Mouse (Mus musculus) liver (tissue): ENCODE data around the gene Rpe65.

Experiments used
- DNase-seq: peaks from one replicate; pipeline ENCODE4 v3.0.0-alpha.2; 2020; ENCODE audit warnings: mixed read lengths

Rpe65 gene

GRCm38 (mm10) chr3:159598875-159599274, at the start of gene Rpe65:
Gene Rpe65 (plus strand): TSS chr3:159599175.
- no peak for DNase-seq

GRCm38 (mm10) chr3:159550224-159550623, 48.8 kb upstream of the Rpe65 start:
- no peak for DNase-seq

- DNase-seq = no peak
Observed at GRCm38 (mm10) chr3:159614977-159615376, 16.0 kb downstream of the Rpe65 start.

- no peak for DNase-seq
Observed at GRCm38 (mm10) chr3:159621026-159621425, 22.1 kb downstream of the Rpe65 start.

GRCm38 (mm10) chr3:159624010-159624409, 25.0 kb downstream of the Rpe65 start:
- no peak for DNase-seq

- no peak for DNase-seq
Observed at GRCm38 (mm10) chr3:159660741-159661140, 61.8 kb downstream of the Rpe65 start.

- no peak for DNase-seq
Observed at GRCm38 (mm10) chr3:159663333-159663732, 64.4 kb downstream of the Rpe65 start.
